Mouse (Mus musculus): ENCODE measurements around the gene Medag. TPM values are rescaled to one million over a fixed set of nuclear protein-coding genes. Genes with fewer than 3 reads are reported as not detected.

Medag gene
- total RNA-seq (2021): 10 to 100 TPM; 18.6 to 23.0 TPM
- long read RNA-seq, experiment 1, transcript Medag-201 (5 exons, 2,953 nt): major isoform, 21 of 26 reads
- long read RNA-seq, experiment 1, partial matches to known transcripts: 2 of 26 reads
- long read RNA-seq, experiment 1, other reads (novel, unspliced or antisense): 2 of 26 reads
- long read RNA-seq, experiment 2, transcript Medag-201 (5 exons, 2,953 nt): major isoform, 23 of 31 reads
- long read RNA-seq, experiment 2, partial matches to known transcripts: 5 of 31 reads
- long read RNA-seq, experiment 2, other reads (novel, unspliced or antisense): 2 of 31 reads

- peak; percentile 74 to 79 for DNase-seq (ENCODE audit: low spot score in 2 of 2)
These were observed at the start of gene Medag for GRCm38 (mm10) chr5:149411509-149412193. Medag (plus strand) TSS chr5:149411749.

GRCm38 (mm10) chr5:149362626-149363025, 48.9 kb upstream of the Medag start:
- no peak for DNase-seq (ENCODE audit: low spot score in 2 of 2)

- DNase-seq (ENCODE audit: low spot score in 2 of 2): no peak
These were observed 47.4 kb upstream of the Medag start for GRCm38 (mm10) chr5:149363903-149364755.

GRCm38 (mm10) chr5:149367011-149367410, 44.5 kb upstream of the Medag start:
- DNase-seq (ENCODE audit: low spot score in 2 of 2): no peak

- no peak for DNase-seq (ENCODE audit: low spot score in 2 of 2)
These were observed 43.7 kb upstream of the Medag start for GRCm38 (mm10) chr5:149367544-149368466.

- no peak for DNase-seq (ENCODE audit: low spot score in 2 of 2)
These were observed 42.8 kb upstream of the Medag start for GRCm38 (mm10) chr5:149368575-149369312.

- DNase-seq (ENCODE audit: low spot score in 2 of 2): no peak
These were observed 42.0 kb upstream of the Medag start for GRCm38 (mm10) chr5:149369373-149370035.

- no peak for DNase-seq (ENCODE audit: low spot score in 2 of 2)
These were observed 39.5 kb upstream of the Medag start for GRCm38 (mm10) chr5:149372018-149372417.

GRCm38 (mm10) chr5:149373224-149373623, 38.3 kb upstream of the Medag start:
- DNase-seq (ENCODE audit: low spot score in 2 of 2): no peak

GRCm38 (mm10) chr5:149374026-149374425, 37.5 kb upstream of the Medag start:
- peak; percentile 36 to 44 for DNase-seq (ENCODE audit: low spot score in 2 of 2)

GRCm38 (mm10) chr5:149375074-149375888, 36.3 kb upstream of the Medag start:
- DNase-seq (ENCODE audit: low spot score in 2 of 2): no peak

GRCm38 (mm10) chr5:149375889-149376212, 35.7 kb upstream of the Medag start:
- peak; percentile 90 to 93 for DNase-seq (ENCODE audit: low spot score in 2 of 2)

- no peak for DNase-seq (ENCODE audit: low spot score in 2 of 2)
These were observed 35.2 kb upstream of the Medag start for GRCm38 (mm10) chr5:149376367-149376766.

GRCm38 (mm10) chr5:149377253-149377652, 34.3 kb upstream of the Medag start:
- DNase-seq (ENCODE audit: low spot score in 2 of 2): no peak

GRCm38 (mm10) chr5:149378566-149378965, 33.0 kb upstream of the Medag start:
- no peak for DNase-seq (ENCODE audit: low spot score in 2 of 2)

- DNase-seq (ENCODE audit: low spot score in 2 of 2): no peak
These were observed 32.3 kb upstream of the Medag start for GRCm38 (mm10) chr5:149379131-149379784.

GRCm38 (mm10) chr5:149379861-149380260, 31.7 kb upstream of the Medag start:
- no peak for DNase-seq (ENCODE audit: low spot score in 2 of 2)

GRCm38 (mm10) chr5:149380388-149380916, 31.1 kb upstream of the Medag start:
- DNase-seq (ENCODE audit: low spot score in 2 of 2): peak; percentile 45 to 64

Data from left cerebral cortex, adult 18-20 months (tissue).